Mouse (Mus musculus) spleen, adult 18-20 months (tissue): Measurements from ENCODE around the gene Pnp.
"Not testable (repeated sequence)": the region's sequence is repeated elsewhere in the genome, so short reads cannot be mapped to it uniquely, and the experiment has no call there.

Experiments used
- DNase-seq, 2 experiments: peaks; one replicate each; pipeline ENCODE4 v3.0.0; 2022; ENCODE audit warnings: mixed read lengths in 2 of 2

Gene Pnp

DNA sequence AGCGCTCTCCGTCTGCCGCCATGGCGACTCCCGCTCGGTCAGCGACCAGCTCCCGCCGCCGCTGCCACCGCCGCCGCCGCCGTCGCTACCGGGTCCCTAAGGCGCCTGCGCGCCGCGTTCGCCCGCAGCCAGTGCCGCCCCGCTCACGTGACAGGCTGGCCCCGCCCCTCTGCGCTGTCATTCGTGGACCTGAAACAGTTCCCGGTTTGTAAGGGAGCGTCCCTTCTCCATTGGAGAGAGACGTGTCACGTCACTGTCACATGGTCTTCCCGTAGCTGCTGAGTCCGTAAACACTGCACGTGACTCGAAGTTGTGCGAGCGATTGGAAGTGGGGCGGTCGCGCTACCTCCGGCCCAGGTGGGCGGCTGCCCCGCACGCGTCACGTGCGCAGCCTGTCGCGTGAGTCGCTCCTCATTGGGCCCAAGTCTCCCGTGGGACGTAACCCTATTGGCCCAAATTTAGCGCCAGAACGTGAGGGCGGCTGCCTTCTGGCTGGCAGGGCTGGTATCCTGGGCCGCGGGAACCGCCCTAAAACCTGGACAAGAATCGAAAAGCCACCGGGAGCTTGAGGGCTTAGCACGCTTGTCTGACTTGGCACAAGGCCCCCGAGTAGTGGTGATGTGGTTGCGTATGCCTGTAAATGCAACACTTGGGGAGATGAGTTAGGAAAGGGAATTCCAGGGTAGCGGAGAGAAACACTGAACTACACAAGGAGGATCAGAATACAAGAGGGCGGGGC lies at the start of gene Pnp, which contains the start of gene Pip4p1:
Gene Pnp (plus strand): TSS at position 329 of the 739 bp plus-strand sequence.
Gene Pip4p1 (minus strand): TSS at position 103 of the 739 bp plus-strand sequence.
- DNase-seq, result peak; percentile 99

DNA sequence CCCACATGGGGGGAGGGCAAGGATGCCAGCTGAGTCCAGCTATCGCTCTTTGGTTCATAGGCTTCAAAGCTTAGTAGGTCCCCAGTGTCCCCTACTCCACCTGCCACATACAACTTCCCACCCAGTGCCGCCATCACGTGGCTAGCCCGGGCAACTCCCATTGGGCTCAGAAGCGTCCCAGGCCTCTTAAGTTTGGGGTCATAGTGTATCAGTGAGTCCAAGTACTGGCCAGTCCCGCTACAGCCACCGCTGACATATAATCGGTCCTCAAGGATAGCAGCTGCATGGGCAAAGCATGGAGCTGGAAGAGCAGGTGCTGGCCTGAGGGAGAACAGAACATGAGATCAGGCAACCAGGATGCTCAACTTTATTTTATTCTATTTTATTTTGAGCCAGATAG lies 39.3 kb upstream of the Pnp start:
- no peak for DNase-seq

DNA sequence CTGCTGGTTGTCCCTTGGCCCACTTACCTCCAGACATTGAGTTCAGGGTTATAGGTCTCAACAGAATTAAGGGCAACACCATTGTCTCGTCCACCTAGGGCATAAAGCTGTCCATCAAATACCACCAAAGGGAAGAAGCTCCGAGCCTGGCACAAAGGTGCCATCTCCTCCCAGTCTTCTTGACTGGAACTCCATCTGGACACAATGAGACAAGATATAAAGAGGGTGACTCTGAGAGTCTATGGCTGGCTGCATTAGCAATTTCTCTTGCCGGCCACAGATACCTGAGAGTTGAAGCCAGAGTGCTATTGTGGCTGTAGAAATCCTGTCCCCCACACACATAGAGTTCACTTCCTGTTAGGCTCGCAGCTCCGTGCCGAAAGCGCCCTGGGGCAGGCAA lies 38.8 kb upstream of the Pnp start:
- no peak for DNase-seq

DNA sequence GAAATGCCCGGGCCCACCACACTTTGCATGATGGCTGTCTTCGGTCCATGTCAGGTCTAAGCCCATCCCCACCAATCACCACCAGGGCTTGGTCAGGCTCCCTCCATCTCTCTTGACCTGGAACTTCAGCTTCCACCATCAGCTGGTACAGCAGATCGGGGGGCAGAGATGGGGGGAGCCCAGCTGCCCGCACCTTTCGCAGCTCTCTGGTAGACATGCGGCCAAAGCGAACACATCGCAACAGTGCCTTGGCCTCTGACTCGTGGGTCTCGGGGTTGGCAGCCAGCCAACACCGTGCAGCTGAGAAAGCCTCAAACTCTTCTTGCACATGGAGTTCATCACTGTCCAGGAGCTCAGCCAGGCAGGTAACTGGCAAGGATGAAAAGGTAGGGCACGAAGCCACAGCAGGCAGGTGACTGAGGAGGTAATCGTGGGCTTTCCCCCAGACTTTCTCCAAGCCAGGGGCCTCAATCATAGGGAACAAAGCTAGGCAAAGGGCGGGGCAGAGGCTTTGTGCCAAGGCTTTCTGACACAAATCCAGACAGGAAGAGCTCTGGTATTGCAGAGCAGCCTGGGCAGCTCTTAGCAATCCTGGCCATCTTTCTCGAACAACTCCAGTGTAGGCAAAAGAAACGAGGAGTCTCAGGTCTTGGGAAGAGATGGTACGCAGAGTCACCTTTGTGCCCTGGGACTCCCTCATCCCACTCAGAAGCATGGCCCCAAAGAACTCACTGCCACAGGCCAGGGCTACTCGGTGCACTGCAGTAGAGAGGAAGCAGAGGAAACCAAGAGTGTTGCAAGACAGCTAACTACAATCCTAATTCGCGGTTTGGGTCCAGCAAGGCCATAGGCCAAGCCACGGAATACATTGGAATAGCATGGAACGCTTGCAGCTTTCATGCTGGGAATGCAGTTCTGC lies 38.1 kb upstream of the Pnp start:
- no peak for DNase-seq

DNA sequence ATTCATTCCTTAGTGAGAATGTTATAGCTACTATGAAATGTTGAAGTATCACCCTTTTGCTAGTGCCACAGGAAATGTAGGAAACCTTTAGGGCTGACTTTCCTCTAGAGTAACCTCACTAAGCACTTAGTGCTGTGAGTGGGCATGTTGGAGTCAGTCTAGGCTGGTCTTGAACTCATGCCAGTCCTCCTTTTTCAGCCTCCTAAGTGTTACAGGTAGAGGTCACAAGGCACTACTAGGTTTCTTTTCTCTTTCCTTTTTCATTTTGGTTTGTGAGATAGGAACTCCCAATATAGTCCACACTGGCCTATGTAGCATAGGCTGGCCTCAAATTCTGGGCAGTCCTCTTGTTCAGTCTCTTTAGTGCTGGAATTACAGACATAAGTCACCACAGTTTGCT lies 35.5 kb upstream of the Pnp start:
- no peak for DNase-seq

DNA sequence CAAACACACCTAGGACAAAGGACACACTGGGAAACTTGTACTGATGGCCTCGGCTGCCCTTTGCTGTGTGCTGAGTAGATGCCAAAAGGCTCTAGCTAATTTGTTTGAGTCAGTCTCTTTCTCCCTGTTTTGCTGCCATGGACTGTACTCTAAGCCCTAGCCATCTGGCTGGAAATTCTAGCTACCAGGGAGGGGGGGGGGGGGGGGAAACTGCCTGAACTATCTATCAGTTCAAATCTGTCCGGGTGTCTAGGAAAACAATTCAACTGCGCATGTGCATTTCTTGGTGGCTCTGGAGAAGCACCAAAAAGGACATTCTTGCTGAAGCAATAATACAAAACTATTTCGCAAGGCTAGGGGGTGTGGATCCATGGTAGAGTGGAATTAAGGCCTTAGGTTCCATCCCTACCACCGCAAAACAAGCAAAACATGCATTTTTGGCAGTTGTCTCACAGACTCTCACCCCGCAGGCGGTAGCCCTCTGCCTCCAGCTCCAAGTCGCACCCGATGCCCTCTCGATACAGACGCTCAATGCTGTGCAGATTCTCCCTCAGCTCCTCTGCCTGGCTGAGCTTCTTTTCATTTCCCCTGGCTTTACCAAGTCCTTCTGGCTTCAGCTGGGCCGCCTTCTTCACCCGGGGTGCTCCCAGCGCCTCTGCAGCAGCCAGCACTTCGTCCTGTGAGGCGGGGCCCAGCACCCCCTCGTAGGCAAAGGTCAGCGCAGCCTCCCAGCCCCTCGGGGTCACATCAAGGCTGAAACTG lies 34.7 kb upstream of the Pnp start:
- no peak for DNase-seq

DNA sequence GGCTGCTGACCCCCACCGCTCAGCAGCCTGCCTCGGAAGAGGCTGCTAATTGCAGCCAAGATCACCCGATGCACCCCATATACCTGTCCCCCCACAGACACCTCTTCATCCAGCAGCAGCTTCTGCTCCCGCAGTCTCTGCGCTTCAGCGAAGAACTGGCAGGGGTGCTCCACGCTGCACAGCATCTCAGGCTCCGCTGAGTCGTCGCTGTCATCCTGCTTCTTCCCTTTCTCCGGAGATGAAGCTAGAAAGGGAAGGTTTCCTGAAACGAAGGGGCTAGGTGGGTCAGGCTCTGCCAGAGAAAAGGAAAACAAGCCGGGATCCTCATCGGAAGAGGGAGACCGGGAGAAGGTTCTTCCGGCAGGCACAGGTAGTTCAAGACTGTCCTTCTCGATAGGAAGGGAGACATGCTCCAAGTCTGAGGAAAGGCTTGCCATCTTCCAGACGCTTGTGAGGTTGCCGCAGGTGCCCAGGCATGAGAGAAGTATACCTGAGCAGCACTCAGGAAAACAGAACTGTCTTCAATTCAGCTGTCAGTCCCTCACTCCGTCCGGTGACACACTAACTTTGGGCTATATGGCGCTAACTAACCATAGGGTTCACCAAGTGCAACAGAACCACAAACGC lies 34.0 kb upstream of the Pnp start:
- no peak for DNase-seq

DNA sequence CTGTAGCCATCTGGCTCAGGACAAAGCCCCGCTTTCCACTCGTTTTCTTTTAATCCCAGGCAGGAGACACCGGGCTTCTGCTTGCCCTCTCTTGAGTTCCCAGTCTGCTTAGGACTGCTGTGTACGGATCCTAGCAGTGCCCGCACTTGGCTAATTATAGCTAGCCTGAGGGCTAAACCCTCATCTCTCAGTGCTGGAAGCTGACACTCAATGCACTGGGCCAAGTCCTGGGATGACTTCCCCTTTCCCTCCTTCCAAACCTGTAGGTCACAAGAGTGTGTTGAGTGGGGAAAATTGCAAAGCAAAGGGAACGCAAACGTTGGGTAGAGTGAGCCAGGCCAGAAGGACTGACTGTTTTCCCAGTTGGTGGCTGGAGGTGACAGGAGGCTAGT lies 33.5 kb upstream of the Pnp start, which contains the start of gene Klhl33:
Gene Klhl33 (minus strand): TSS at position 134 of the 392 bp plus-strand sequence.
- no peak for DNase-seq

DNA sequence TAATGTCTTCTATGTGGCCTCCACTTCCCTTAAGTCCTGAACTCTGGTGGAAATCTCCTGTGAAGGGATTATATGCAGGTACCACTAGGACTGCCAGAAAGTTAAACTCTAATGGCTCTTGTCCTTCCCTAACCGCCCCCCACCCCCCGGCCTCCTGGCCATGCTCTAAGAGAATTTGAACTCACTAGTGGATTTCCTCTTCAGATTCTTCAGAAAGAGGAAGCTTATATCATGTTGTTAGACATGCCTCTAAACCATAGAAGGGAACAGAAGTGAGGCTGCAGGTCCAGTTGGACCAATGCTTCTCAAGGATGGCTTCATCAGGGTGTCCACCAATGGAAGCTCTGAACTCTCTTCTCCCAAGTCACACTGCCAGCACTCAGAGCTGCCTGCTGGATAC lies 32.9 kb upstream of the Pnp start:
- not testable (repeated sequence) for DNase-seq

DNA sequence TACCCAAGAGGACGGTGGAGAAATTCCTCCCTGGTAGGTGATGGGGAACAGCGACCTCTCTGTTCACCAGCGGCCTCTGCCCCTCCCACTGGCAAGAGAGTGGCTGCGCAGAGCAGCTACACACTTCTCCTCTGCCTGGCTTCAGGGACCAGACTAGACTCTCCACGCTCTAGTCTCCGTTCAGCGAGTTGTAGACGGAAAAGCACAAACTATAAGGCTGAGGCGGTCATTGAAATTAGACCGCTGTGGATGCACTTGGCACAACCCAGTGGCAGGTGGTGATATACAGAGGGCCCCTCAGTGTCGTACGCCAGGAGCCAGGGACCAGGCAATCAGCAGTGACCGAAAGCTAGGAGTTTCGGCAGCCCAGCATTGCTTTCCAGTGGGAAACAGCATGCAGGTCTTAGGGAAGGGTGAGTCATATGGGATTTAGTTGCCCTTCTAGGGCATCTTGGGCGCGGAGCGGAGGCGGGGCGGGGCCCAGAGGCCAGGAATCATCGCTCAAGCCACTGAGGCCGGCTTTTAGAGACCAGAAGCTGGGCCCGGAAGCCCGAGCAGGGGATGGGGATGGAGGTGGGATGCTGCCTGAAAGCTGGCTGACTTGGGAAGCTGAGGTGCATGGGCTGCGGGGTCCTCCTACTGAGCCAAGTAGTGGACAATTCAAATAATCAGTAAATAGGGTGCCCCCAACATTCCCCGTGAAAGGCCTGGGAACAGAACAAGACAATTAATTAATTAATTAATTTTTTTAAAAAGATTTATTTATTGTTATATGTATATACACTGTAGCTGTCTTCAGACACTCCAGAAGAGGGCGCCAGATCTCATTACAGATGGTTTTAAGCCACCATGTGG lies 26.7 kb upstream of the Pnp start:
- DNase-seq, result no peak

DNA sequence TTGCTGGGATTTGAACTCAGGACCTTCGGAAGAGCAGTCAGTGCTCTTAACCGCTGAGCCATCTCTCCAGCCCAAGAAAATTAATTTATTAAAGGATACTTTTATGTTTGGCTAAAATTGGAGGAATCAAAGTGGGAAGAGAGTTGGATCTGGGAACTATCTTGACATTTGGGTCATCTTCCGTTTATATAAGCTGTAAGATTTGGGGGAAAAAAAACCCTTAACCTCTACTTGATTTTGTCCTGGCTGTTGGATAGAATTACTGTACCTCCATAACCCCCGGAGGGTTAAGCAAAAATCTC lies 26.1 kb upstream of the Pnp start:
- DNase-seq, result no peak

DNA sequence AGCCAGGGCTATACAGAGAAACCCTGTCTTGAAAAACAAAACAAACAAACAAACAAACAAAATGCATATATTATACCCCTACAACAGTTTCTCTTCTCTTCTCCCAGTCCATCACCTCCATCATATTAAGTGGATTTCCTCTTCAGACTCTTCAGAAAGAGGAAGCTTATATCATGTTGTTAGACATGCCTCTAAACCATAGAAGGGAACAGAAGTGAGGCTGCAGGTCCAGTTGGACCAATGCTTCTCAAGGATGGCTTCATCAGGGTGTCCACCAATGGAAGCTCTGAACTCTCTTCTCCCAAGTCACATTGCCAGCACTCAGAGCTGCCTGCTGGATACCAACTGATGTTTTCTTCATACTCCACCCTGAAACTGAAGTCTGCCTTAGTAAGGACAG lies 25.6 kb upstream of the Pnp start:
- not testable (repeated sequence) for DNase-seq

DNA sequence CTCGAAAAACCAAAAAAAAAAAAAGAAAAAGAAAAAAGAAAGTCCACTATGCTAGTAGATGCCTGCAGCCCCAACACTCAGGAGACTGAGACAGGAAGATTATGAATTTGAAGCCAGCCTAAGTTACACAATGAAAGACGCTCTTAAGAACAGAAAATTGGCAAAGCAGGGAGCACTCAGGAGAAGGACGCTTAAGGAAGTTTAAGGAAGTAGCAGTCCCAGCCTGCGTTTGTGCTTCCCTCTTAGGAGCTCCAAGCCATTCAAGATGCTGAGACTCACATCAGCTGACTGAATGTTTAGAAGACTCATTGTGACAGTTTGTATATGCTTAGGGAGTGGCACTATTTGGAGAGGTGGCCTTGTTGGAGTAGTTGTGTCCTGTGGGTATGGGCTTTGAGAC lies 22.8 kb upstream of the Pnp start:
- no peak for DNase-seq

DNA sequence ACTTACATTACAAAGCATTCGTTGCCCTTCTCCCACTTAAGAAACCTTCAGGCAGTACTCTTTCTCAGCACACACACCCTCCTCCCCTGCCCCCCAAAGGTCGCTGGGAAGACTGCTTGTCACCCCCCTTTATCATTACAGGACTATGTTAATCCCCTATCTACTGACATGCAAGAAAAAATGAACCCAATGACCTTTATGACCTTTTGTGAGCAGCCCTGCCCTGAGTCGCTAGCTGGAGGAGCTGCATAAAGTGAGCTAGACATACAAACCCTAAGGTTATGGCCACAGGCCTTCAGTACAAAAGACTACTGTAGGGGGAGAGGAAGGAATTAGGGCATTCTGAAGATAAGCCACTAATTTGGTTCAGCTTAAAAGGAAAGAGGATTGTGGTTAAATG lies 19.5 kb upstream of the Pnp start:
- no peak for DNase-seq

DNA sequence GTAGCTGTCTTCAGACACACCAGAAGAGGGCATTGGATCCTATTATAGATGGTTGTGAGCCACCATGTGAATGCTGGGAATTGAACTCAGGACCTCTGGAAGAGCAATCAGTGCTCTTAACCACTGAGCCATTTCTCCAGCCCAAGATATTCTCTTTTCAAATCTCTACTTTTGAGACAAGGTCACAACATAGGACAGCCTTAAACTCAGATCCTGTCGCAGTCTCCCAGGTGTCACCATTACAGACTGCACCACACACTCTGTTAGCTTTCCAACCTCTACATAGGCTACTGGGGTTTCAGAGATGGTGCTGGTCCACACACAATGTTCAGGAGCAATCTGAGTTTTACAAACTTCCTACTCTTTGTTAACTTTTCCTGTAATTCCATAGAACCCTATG lies 7.4 kb upstream of the Pnp start:
- not testable (repeated sequence) for DNase-seq

DNA sequence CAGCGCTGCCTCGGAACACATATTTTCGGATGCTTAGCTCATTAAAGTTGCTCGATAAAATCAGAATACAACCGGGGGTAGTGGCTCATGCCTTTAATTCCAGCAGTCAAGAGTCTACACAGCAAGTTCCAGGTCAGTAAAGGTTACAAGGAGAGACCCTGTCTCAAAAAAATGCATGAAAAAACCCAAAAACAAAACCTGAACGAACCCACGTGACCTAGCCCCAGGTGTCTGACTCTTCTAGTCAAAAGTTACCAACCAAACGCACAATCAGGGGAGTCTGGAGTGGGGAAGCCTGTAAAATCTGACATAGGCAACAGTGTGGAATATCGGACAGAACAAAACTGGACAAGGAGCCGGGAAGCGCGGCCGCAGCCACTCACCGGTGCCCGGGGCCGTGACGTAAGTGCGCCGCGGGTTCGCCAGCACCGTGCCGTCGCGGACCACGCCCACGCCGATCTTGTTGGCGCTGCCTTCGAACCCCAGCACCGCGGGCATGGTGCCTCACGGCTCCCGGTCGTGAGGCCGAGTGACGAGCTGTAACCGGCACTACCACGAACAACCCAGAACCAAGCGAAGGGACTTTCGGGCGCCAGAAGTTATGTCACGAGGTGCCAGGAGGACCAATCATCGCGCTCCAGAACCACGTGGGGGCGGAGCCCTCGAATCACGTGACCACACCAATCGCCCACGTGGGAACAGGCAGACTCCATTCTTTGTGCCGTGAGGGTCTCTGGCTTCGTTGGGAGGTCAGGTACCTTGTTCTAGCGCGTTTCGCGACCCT lies 6.4 kb upstream of the Pnp start, which contains the start of the genes Osgep and Apex1:
Gene Osgep (minus strand): TSS at position 613 of the 784 bp plus-strand sequence.
Gene Apex1 (plus strand): TSS at position 688 of the 784 bp plus-strand sequence.
- peak; percentile 93 to 97 for DNase-seq

DNA sequence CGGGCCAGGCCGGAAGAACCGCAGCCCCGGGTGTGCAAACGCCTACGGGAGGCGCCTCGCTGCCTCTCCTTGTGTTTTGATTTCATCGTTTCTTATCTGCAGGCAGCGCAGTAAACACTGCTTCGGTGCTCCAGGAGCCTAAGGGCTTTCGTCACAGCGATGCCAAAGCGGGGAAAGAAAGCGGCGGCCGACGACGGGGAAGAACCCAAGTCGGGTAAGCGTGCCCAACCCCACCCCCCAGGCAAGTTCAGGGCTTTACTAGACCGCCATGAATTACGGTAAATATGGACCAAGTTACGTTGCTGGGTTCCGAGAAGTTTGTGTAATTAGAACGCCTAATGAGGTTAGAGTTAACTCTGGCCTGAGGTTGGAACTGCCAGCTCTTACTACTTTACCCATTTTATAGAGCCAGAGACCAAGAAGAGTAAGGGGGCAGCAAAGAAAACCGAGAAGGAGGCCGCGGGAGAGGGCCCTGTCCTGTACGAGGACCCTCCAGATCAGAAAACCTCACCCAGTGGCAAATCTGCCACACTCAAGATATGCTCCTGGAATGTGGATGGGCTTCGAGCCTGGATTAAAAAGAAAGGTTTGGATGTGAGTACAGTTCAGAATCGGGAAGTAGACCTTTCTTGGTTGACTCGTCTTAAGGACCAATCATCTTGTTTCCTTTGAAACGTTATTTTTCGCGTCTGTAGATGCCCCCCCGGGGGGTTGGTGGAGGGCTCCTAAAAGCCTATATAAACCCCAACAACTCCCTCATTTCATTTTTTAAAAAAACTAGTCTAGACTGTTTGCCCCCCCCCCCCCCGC lies 5.6 kb upstream of the Pnp start:
- no peak for DNase-seq

DNA sequence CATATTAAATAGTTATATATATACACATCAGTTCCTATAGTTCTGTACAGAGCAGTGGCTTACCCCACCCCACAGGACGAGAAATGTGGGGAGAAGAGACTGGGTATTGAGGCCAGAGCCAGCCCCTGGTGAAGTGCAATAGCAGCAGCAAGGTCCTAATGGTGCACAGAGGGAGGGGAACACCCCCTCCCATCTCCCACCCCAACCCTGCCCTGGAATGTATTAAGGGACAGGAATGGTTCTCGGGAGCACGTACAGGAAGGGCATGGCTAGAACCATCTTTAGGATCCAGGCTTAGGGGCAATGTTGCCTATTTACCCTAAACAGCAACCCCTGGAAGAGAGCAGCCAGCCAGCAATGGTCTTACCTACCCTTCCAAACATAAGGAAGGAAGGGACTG lies 3.5 kb upstream of the Pnp start:
- no peak for DNase-seq

DNA sequence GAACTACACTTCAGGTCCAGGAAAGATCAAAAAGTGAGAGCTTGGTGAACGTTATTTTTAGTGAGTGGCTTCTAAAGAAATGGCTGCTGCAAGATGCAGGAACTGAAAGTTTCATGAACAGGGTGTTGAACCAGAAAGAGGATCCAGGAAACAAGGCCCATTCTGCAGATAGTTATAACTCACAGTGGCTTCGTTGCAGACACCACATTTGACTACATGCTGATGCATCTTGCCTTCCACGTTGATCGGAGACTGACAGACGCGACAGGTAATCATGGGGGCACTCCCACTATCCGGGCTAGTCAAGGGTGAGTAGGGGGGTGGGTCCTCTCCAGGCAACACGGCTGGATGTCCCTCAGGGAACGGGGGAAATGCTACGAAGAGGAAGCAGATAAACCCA lies 931 bp upstream of the Pnp start:
- peak in 1 of 2 experiments; percentile 48 for DNase-seq

DNA sequence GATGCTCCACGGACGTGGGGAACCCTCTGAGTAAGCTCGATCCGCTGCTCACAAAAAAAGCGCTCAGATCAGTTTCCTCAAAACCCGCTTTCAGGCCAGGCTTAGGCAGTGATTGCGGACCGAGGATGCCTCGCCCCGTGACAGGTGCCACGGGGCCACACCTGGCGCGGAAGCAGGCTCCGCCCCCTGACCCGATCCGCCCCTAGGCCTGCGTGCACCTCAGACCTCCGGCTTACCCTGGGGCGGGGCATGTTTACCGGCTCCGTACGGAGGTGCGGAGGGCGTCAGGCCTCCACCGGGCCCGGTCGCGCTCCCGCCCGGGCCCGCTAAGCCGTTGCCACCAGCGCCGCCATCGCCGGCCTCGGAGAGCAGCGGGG lies 517 bp upstream of the Pnp start:
- peak in 1 of 2 experiments; percentile 68 for DNase-seq
